Mouse (Mus musculus) neural tube, embryonic 10.5 days (tissue): Measurements from ENCODE around the gene Cdkl4.

ENCODE experiments used
- DNase-seq: peaks from one replicate; pipeline ENCODE4 v3.0.0-alpha.2; 2017; ENCODE audit warnings: low spot score; ENCODE audit errors: extremely low spot score

The Cdkl4 gene

DNA sequence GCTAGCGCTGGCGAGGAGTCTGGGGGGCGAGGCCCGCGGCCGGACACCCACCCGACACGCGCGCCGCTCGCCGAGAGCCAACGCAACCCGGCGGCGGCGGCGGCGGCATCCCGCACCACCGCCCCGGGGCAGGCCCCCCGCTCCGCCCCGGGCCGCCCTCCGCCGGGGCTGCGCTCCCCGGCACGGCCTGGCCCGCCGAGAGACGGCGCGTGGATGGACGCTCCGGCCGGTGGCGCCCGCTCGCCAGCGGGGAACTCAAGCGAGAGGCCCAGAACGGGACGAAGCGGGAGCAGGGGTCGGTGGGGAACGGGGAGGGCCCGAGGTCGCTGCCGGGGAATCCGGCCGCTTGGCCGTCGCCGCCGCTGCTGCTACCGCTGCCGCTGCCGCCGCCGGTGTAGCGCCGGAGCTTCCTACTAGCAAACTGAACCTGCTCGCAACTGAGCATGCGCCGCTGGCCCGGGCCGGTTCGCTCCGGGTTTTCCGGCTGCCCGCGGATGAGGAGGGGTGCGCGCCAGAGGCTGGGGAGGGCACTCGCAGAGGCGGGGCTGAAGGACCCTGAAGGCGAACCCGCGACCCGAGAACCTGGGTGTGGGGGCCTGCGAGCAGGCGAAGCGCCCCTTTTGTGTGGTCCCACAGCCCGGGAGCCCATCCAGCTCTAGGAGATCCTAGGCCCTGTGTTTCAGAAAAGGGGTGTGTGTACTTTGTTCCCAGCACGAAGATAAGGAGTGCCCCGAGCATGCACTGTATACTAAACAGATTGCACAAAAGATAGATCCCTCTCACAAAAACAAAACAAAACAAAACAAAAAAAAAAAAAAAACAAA lies 97.4 kb downstream of the Cdkl4 start, which contains the start of gene Sos1:
Sos1 (minus strand) TSS at position 423 of the 824 bp plus-strand sequence.
- DNase-seq = peak; percentile 99

- DNase-seq = peak; percentile 77
Observed at GRCm38 (mm10) chr17:80479295-80480030, 98.2 kb downstream of the Cdkl4 start.

- no peak for DNase-seq
Observed at GRCm38 (mm10) chr17:80477679-80478078, 99.9 kb downstream of the Cdkl4 start.

DNA sequence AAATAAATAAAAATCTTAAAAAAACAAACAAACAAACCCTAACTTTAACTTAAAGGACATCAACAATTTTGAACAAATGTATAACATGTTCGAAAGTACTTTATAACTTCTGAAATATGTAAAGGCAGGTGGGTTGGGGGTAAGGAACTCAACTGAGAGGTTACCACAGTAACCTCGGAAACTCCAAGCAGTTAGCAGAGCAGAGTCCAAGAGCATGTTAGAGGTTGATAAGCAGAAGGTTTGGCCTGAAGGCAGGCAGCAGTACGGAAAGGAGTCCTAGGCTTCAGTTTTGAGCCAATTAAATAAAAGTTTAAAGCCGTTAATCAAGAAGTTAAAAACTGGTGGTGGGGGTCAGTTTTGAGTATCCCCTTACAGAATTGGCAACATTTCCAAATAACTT lies 101.1 kb downstream of the Cdkl4 start:
- DNase-seq = no peak
